Mouse (Mus musculus) erythroblast, embryonic 14.5 days (primary cell): ENCODE results near the gene 2310034C09Rik. TPM values are rescaled to one million over a fixed set of nuclear protein-coding genes. Genes with fewer than 3 reads are reported as not detected.

Experiments
- H3K27me3 ChIP-seq: 2 replicates; pipeline ENCODE4 v1.6.1; 2012; ENCODE audit warnings: inconsistent platforms; ENCODE audit not compliant: control insufficient read depth
- H3K36me3 ChIP-seq: 2 replicates; pipeline ENCODE4 v1.6.1; 2012; ENCODE audit warnings: mild to moderate bottlenecking, inconsistent platforms; ENCODE audit not compliant: control insufficient read depth
- H3K4me1 ChIP-seq: 2 replicates; pipeline ENCODE4 v1.6.1; 2012; ENCODE audit warnings: inconsistent platforms; ENCODE audit not compliant: control insufficient read depth
- H3K4me3 ChIP-seq: replicated peaks from 2 replicates; pipeline ENCODE3; 2012; ENCODE audit warnings: moderate library complexity, mild to moderate bottlenecking, inconsistent platforms
- H3K9me3 ChIP-seq: 2 replicates; pipeline ENCODE4 v1.6.1; 2012; ENCODE audit warnings: low read length, inconsistent platforms, mixed read lengths; ENCODE audit not compliant: control insufficient read depth
- GATA1 ChIP-seq: IDR thresholded peaks from 2 replicates; pipeline ENCODE4 v1.6.1; 2012; ENCODE audit warnings: low read length, inconsistent platforms, mixed read lengths
- TAL1 ChIP-seq: IDR thresholded peaks from 3 replicates; pipeline ENCODE4 v1.6.1; 2012; ENCODE audit warnings: low read length, inconsistent platforms, mixed read lengths
- polyA plus RNA-seq: library from polyadenylated mRNA; stranded (reverse); fragments of >175 nt; gene quantifications from 2 replicates; pipeline ENCODE4 v1.2.3, GENCODE M21; 2012

2310034C09Rik gene
- polyA plus RNA-seq, 1 experiment = not detected

DNA sequence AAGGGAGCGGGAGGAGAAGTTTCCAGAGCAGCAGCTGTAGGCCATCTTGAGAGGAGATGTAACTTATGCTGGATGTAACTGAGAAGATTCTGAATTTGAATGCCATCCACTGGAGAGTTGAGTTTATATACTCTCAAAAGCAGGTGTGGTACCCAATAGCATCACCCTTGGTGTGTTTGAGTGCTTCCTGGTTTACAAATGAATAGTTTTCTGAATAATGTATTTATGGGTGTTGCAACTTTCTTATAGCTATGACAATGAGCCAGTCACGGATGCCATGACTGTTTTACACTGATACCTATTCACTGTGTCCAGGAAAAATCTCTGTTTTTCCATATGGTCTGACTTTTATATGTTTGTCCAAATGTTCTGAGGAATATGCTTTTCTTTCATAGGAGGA, 15.5 kb downstream of the 2310034C09Rik start, which contains the start of gene 2310057N15Rik:
Gene 2310057N15Rik (minus strand): TSS at position 101 of the 400 bp plus-strand sequence.
- Histone ChIP-seq H3K9me3 (peaks cover 6% of the 10 kb centered on the region; the same call in 1 of the 2 replicates), H3K4me3 (no peak within 1 kb of the TSS), H3K36me3 (no peaks in the 10 kb centered on the region), H3K27me3 (no peaks in the 10 kb centered on the region), H3K4me1 (no peaks in the 10 kb centered on the region)
- TF ChIP-seq GATA1 = no peak
- TF ChIP-seq TAL1 = no peak

DNA sequence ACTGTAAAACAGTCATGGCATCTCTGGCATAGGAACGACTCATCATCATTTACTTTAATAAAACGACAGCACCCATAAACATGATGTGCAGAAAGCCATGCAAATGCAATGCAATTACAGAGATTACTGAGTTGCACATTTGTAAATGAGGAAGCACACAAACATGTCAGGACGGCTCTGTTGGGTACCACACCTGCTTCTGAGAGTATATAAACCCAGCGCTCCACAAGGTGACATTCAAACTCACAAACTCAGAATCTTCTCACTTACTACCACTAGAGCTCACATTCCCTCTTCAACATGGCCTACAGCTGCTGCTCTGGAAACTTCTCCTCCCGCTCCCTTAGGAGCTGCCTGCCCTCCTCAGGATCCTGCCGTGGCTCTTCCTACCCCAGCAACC, 18.9 kb downstream of the 2310034C09Rik start, which contains the start of gene Gm5965:
Gene Gm5965 (plus strand): TSS at position 301 of the 400 bp plus-strand sequence.
- H3K4me1 ChIP-seq = no peaks in the 10 kb centered on the region

DNA sequence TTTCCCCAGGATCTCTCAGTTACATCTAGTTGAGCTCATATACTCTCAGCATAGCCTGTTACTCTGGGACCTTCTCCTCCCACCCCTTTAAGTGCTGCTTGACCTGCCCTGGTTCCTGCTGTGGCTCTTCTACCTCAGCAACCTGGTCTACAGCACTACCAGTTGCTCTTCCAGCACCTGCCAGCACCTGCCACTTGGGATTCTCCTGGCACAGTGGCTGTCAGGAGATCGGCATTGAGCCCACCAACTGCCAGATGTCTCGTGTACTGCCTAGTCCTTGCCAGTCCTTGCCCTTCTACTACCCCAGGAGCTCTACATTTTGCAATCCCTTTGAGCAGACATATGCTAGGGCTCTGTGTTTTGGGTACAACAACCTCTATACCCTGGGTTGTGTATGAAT, 28.1 kb downstream of the 2310034C09Rik start:
- H3K27me3 ChIP-seq = no peaks in the 10 kb centered on the region
- no peak overlapping the region for H3K4me3 ChIP-seq
- H3K36me3 ChIP-seq = no peaks in the 10 kb centered on the region
- peaks cover 6% of the 10 kb centered on the region; the same call in 1 of the 2 replicates for H3K9me3 ChIP-seq
- H3K4me1 ChIP-seq = no peaks in the 10 kb centered on the region
- TF ChIP-seq TAL1 (no peak), GATA1 (no peak)

More for the DNA sequence above, 18.9 kb downstream of the 2310034C09Rik start, which contains the start of gene Gm5965:
- Histone ChIP-seq H3K36me3 (no peaks in the 10 kb centered on the region), H3K27me3 (no peaks in the 10 kb centered on the region), H3K9me3 (peaks cover 6% of the 10 kb centered on the region; the same call in 1 of the 2 replicates), H3K4me3 (no peak within 1 kb of the TSS)
- TF ChIP-seq GATA1 = no peak

Other genes starting within 250 kb of the 2310034C09Rik start
- gene Cldn8, start 195.7 kb upstream of the 2310034C09Rik start, polyA plus RNA-seq = not detected in 2 replicates
- not detected in 2 replicates for gene Krtap24-1, start 146.6 kb upstream of the 2310034C09Rik start, polyA plus RNA-seq
- not detected in 2 replicates for gene 2310079G19Rik, start 131.2 kb upstream of the 2310034C09Rik start, polyA plus RNA-seq
- not detected in 2 replicates for gene Krtap26-1, start 111.1 kb upstream of the 2310034C09Rik start, polyA plus RNA-seq
- not detected in 2 replicates for gene Krtap27-1, start 87.2 kb upstream of the 2310034C09Rik start, polyA plus RNA-seq
- gene 2310061N02Rik, start 50.9 kb upstream of the 2310034C09Rik start, polyA plus RNA-seq = not detected in 2 replicates
- not detected in 2 replicates for gene Krtap13-1, start 30.0 kb upstream of the 2310034C09Rik start, polyA plus RNA-seq
- gene Krtap13, start 7.2 kb upstream of the 2310034C09Rik start, polyA plus RNA-seq = not detected in 2 replicates
- not detected in 2 replicates for gene 2310057N15Rik, start 15.4 kb downstream of the 2310034C09Rik start, polyA plus RNA-seq
- not detected in 2 replicates for gene Gm5965, start 19.0 kb downstream of the 2310034C09Rik start, polyA plus RNA-seq
- gene Gm20741, start 53.4 kb downstream of the 2310034C09Rik start, polyA plus RNA-seq = 0.07 TPM in 1 of 2 replicates, not detected in the other
- gene Krtap15, start 61.4 kb downstream of the 2310034C09Rik start, polyA plus RNA-seq = not detected in 2 replicates
- not detected in 2 replicates for gene Krtap14, start 67.3 kb downstream of the 2310034C09Rik start, polyA plus RNA-seq
- gene Krtap19-1, start 110.6 kb downstream of the 2310034C09Rik start, polyA plus RNA-seq = not detected in 2 replicates
- gene Krtap19-2, start 115.4 kb downstream of the 2310034C09Rik start, polyA plus RNA-seq = not detected in 2 replicates
- not detected in 2 replicates for gene Krtap19-3, start 119.2 kb downstream of the 2310034C09Rik start, polyA plus RNA-seq
- gene Krtap19-4, start 126.2 kb downstream of the 2310034C09Rik start, polyA plus RNA-seq = not detected in 2 replicates
- gene Krtap19-5, start 137.6 kb downstream of the 2310034C09Rik start, polyA plus RNA-seq = not detected in 2 replicates
- not detected in 2 replicates for gene Krtap19-9b, start 173.4 kb downstream of the 2310034C09Rik start, polyA plus RNA-seq
- gene Krtap16-3, start 204.0 kb downstream of the 2310034C09Rik start, polyA plus RNA-seq = not detected in 2 replicates